10 mouse cellular contexts compared by ENCODE assay signal in genomic region chr9:108589229-108589628, GRCm38 (mm10). TPM values are rescaled to one million over a fixed set of nuclear protein-coding genes. Genes with fewer than 3 reads are reported as not detected.
DNase-seq lines count a peak whose midpoint lies in the region; ATAC-seq lines count a peak whose summit lies in the region.
"Had no signal": no experiment of that assay in that cellular context is flagged by ENCODE, and none has a peak within 500 bp of the region (broad histone marks: within the 10 kb centered on the region; RNA-seq: fewer than 3 reads in every experiment).

No protein-coding gene starts in this region.

- 78% methylated on average over 5 of the region's 5 CpGs for WGBS in neural tube, embryonic 12.5 days

- H3K27ac ChIP-seq in neural tube, embryonic 12.5 days, result peak overlapping the region; percentile 94; the same call in 1 of the 2 replicates

- H3K36me3 ChIP-seq in neural tube, embryonic 12.5 days, result no peaks in the 10 kb centered on the region
- H3K36me3 ChIP-seq: intestine, embryonic 15.5 days had no signal

- H3K27me3 ChIP-seq in neural tube, embryonic 12.5 days (replicated peaks), result no peaks in the 10 kb centered on the region
- H3K27me3 ChIP-seq: intestine, embryonic 15.5 days; megakaryocyte, embryonic 14.5 days had no signal

- no peak overlapping the region for H3K4me2 ChIP-seq in neural tube, embryonic 12.5 days (replicated peaks)
- H3K4me2 ChIP-seq: intestine, embryonic 15.5 days had no signal

- H3K9ac ChIP-seq in neural tube, embryonic 12.5 days, result no peak overlapping the region
- H3K9ac ChIP-seq: intestine, embryonic 15.5 days had no signal

- DNase-seq in cerebellum, adult 9-10 months, result peak; percentile 30
- DNase-seq in cerebellum, adult 11 months, result no peak
- no peak for DNase-seq in neural tube, embryonic 10.5 days (ENCODE audit: extremely low spot score, low spot score)
- DNase-seq in gastrocnemius, adult 18-20 months (ENCODE audit: low spot score), result no peak
- DNase-seq in gastrocnemius, adult 8-10 months (ENCODE audit: low spot score in 2 of 2), result no peak
- DNase-seq in adrenal gland, postnatal 14 days, result no peak

- H3K4me3 ChIP-seq in neural tube, embryonic 12.5 days, result no peak overlapping the region
- H3K4me3 ChIP-seq: intestine, embryonic 15.5 days; megakaryocyte, embryonic 14.5 days had no signal

- no peaks in the 10 kb centered on the region for H3K9me3 ChIP-seq in neural tube, embryonic 12.5 days
- H3K9me3 ChIP-seq: intestine, embryonic 15.5 days; megakaryocyte, embryonic 14.5 days had no signal

- peaks cover 35% of the 10 kb centered on the region for H3K4me1 ChIP-seq in neural tube, embryonic 12.5 days

- ATAC-seq in neural tube, embryonic 12.5 days (ENCODE audit: low FRiP score, low read depth), result no peak
- peak; percentile 81 for ATAC-seq in megakaryocyte progenitor cell, adult 5-6 weeks (replicated peaks; ENCODE audit: poor library complexity)
- ATAC-seq: intestine, embryonic 15.5 days had no signal

RNA-seq across cellular contexts. Expression of gene P4htm, which starts 8.2 kb away (rescaled TPM):
- polyA plus RNA-seq in neural tube, embryonic 12.5 days (2016; fragmentation: Nextera tagmentation; extraction: Ambion mirVana), result 20.9 and 21.3 TPM in 2 replicates
- 0.39 and 1.2 TPM in 2 replicates for total RNA-seq in megakaryocyte progenitor cell, adult 5-6 weeks (2015)
- total RNA-seq in megakaryocyte progenitor cell, adult 5-6 weeks (2017), result 1.00 and 1.8 TPM in 2 replicates
- 1 to 10 TPM; 3.4 to 4.1 TPM for total RNA-seq in gastrocnemius, adult 18-20 months (2021)
- 1 to 10 TPM; 3.8 to 5.5 (median 4.9) TPM for total RNA-seq in gastrocnemius, adult 8-10 months (2022)
- total RNA-seq in adrenal gland, postnatal 14 days (2021), result 4.7 and 7.7 TPM in 2 replicates

RNA-seq across cellular contexts. Expression of gene Wdr6, which starts 10.7 kb away (rescaled TPM):
- 285 and 286 TPM in 2 replicates for polyA plus RNA-seq in neural tube, embryonic 12.5 days (2016; fragmentation: Nextera tagmentation; extraction: Ambion mirVana)
- total RNA-seq in megakaryocyte progenitor cell, adult 5-6 weeks (2015), result 9.8 and 10.2 TPM in 2 replicates
- total RNA-seq in megakaryocyte progenitor cell, adult 5-6 weeks (2017), result 15.5 and 17.4 TPM in 2 replicates
- total RNA-seq in gastrocnemius, adult 18-20 months (2021), result 1 to 10 TPM; 6.4 to 7.9 TPM
- total RNA-seq in gastrocnemius, adult 8-10 months (2022), result 1 to 10 TPM; 6.6 to 8.4 (median 7.7) TPM
- total RNA-seq in adrenal gland, postnatal 14 days (2021), result 91.0 and 102 TPM in 2 replicates

RNA-seq across cellular contexts. Expression of gene Dalrd3, which starts 19.5 kb away (rescaled TPM):
- 240 and 254 TPM in 2 replicates for polyA plus RNA-seq in neural tube, embryonic 12.5 days (2016; fragmentation: Nextera tagmentation; extraction: Ambion mirVana)
- total RNA-seq in megakaryocyte progenitor cell, adult 5-6 weeks (2015), result 95.3 and 103 TPM in 2 replicates
- 42.7 and 43.4 TPM in 2 replicates for total RNA-seq in megakaryocyte progenitor cell, adult 5-6 weeks (2017)
- 1 to 10 TPM; 7.5 to 8.9 TPM for total RNA-seq in gastrocnemius, adult 18-20 months (2021)
- 1 to 10 TPM; 6.0 to 9.1 (median 7.6) TPM for total RNA-seq in gastrocnemius, adult 8-10 months (2022)
- 48.8 and 51.5 TPM in 2 replicates for total RNA-seq in adrenal gland, postnatal 14 days (2021)

RNA-seq across cellular contexts. Expression of gene Ndufaf3, which starts 22.0 kb away (rescaled TPM):
- 67.3 and 69.0 TPM in 2 replicates for polyA plus RNA-seq in neural tube, embryonic 12.5 days (2016; fragmentation: Nextera tagmentation; extraction: Ambion mirVana)
- 33.7 and 36.8 TPM in 2 replicates for total RNA-seq in megakaryocyte progenitor cell, adult 5-6 weeks (2015)
- 7.3 and 22.1 TPM in 2 replicates for total RNA-seq in megakaryocyte progenitor cell, adult 5-6 weeks (2017)
- 10 to 100 TPM; 29.3 to 30.0 TPM for total RNA-seq in gastrocnemius, adult 18-20 months (2021)
- 10 to 100 TPM; 31.9 to 34.4 (median 33.0) TPM for total RNA-seq in gastrocnemius, adult 8-10 months (2022)
- 55.5 and 67.2 TPM in 2 replicates for total RNA-seq in adrenal gland, postnatal 14 days (2021)

RNA-seq across cellular contexts. Expression of gene Impdh2, which starts 29.1 kb away (rescaled TPM):
- polyA plus RNA-seq in neural tube, embryonic 12.5 days (2016; fragmentation: Nextera tagmentation; extraction: Ambion mirVana), result 124 and 134 TPM in 2 replicates
- 266 and 290 TPM in 2 replicates for total RNA-seq in megakaryocyte progenitor cell, adult 5-6 weeks (2015)
- total RNA-seq in megakaryocyte progenitor cell, adult 5-6 weeks (2017), result 342 and 372 TPM in 2 replicates
- 10 to 100 TPM; 61.3 to 63.2 TPM for total RNA-seq in gastrocnemius, adult 18-20 months (2021)
- total RNA-seq in gastrocnemius, adult 8-10 months (2022), result 10 to 100 TPM; 60.2 to 78.6 (median 63.1) TPM
- total RNA-seq in adrenal gland, postnatal 14 days (2021), result 99.2 and 110 TPM in 2 replicates
